Mouse (Mus musculus) embryo, embryonic 9.5 days (tissue): ENCODE results near the gene Stradb.

ENCODE experiments used
- DNase-seq: peaks from one replicate; pipeline ENCODE4 v3.0.0-alpha.2; 2017; ENCODE audit errors: extremely low spot score

The Stradb gene

DNA sequence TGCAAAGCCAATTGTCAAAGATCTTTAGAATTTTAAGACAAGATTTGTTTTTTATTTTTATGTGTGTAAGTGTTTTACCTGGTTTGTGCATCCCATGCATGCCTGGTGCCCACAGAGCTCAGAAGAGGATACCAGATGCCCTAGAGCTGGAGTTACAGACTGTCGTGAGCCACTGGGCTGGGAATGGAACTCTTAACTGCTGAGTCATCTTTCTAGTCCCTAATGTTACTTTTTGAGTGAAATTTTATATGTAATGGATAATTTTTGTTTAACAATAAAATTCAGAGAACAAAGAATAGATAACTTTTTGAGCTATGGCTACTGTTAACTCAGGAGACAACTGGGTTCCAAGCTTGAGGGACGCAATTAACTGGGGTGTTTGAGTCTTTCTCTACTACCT lies 13.6 kb upstream of the Stradb start:
- no peak for DNase-seq

DNA sequence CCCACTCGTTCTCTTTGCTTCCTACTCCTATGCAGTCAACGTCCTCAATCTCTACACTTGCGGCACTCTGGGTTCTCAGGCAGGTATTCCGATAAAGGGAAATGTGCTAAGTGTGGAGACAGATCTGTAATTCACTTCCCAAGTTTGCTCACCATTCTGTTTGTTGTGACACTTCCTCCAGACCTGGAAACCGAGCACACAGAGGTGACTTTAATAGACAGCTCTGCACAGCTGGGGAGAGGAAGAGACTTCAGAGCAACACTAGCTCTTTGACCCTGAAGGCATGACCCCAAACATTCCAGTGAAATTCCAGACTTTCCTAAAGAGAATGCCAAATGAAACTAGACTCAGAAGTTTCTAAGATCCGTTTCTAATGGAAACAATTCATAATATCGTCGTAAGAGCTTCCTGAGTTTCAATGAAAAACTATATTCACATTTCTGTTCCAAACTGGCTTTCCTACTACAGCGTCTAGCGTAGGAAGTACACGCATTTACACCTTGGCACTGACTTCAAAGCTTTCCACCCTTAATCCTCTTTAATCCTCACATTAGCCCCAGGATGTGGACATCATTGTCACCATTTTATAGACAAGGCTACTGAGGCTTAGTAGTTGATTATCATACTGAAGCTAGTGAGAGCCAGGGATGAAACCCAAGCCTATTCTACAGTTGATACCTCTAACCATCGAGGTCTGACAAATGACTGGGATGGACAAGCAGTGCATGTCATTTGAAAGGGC lies 12.0 kb upstream of the Stradb start:
- DNase-seq: peak; percentile 32

DNA sequence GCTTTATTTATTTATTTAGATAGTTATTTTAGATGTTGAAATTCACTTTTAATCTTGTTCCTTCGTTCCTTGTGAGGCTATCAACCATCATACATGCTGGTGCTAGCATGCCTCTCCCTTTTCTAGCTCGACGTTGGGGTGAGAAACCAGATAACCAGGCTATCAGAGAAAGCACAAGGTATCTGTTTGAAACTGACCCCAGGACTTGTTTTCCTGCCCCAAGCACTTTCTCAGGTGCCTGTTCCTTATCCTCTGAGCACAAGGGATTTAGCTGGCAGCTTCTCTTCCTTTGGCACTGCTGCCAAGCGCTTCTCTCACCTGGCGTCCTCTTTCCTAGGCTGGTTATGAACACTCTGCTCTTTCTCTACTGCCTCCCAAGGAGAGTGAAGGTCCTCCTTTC lies 10.9 kb upstream of the Stradb start:
- DNase-seq: no peak

DNA sequence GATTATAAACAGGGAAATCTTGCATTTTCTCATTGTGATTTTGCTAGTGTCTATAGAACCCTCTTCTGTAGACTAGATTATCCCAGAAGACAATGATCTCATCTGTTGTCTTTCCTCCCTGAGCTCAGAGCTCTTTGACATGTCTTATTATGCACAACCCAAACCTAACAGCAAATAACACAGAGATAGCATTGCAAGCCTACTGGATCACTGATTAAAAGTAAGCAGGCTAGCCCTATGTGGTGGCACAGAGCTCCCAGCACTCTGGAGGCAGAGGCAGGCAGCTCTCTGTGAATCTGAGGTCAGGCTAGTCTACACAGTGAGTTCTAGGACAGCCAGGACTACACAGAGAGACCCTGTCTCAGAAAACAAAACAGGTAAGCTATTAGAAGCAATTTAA lies 10.5 kb upstream of the Stradb start:
- DNase-seq: no peak

DNA sequence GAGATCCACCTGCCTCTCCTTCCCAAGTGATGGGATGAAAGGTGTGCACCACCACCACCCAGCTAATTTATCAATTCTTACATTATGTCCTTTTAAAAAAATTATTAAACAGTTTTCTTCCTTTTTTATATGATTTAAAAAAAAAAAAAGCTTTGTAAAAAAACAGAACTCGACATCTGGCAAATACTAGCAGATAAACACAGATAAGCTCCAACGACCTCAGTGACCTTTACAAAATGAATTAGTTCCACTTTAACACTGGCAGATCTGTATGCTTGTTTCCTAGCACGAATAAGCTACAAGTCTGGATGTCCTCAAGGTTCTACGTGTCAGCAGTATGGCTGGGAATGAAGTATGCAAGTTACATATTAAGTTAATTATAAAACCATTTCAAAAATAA lies 5.8 kb upstream of the Stradb start:
- DNase-seq: no peak

DNA sequence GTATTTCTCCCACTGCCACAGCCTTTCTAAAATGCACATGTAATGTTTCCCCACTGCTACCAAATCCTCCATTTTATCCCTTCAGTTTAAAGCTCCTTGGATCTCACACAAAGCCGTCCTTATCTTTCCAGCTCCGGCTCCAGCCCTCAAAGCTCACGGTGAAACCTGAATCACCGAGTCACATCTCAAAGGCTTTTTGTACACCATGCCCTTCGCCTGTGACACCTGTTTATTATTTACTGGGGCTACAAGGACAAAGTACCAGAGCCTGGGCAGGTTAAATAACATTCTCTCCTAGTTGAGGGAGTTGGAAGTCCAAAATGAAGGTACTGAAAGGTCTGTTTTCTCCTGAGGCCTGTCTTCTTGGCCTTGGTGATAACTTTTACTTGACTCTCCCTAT lies 3.3 kb upstream of the Stradb start:
- DNase-seq: no peak

GRCm38 (mm10) chr1:58971097-58971496 lies 2.2 kb upstream of the Stradb start:
- DNase-seq: no peak

GRCm38 (mm10) chr1:58972851-58973365 lies 414 bp upstream of the Stradb start:
- DNase-seq: no peak

DNA sequence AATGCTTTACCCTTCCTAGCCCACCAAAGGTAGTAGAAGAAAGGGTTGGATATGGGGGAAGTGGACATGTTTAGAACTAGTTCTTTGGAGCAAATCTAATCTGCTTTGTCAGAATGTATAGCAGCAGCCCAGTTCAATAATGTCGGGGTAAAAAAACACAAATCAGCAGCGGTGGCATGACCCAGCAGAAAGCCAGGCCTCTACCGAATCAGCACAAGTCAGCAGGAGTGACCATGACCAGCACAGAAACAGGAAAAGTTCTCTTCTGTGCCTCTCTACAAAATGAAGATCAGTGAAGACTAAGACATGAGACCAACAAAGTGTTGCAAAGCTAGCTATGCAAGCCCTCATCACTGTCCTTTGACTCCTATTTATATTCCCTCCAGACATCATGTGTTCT lies 9.0 kb downstream of the Stradb start:
- no peak for DNase-seq

DNA sequence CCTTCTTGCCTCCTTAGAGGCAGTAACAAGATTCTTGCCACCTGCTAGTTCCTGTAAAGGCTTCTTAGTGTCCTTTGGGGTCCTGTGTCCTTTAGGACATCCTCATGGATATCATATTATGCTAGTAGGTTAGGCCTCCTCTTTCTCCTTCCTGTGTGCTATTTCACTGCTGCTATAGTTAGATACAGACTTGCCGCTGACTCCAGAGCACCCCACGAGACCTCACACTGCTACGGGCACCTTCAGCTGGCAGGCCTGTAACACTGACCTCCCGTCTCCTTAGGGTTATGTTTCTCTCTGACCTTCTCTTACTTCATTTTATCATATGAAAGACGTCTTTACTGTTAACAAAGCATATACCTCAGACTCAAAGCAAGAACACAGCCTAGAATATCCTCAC lies 11.3 kb downstream of the Stradb start:
- DNase-seq: no peak

- no peak for DNase-seq
Observed at GRCm38 (mm10) chr1:58993144-58993543, 19.8 kb downstream of the Stradb start.

DNA sequence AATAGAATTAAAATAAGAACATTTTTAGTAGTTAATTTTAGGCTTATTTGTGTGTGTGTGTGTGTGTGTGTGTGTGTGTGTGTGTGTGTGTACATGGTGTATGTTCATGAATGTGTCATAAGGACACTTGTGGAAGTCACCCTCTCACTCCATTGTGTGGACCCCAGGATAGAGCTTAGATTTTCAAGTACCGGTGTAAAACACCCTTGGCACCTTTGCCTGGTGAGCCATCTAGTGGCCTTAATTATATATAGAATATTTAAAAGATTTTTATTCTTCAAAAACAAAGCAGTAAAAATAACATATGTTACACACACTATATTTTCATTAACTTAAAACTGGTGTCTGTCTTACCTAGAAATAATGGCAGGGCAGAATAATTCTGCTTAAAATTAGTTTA lies 20.4 kb downstream of the Stradb start:
- no peak for DNase-seq

DNA sequence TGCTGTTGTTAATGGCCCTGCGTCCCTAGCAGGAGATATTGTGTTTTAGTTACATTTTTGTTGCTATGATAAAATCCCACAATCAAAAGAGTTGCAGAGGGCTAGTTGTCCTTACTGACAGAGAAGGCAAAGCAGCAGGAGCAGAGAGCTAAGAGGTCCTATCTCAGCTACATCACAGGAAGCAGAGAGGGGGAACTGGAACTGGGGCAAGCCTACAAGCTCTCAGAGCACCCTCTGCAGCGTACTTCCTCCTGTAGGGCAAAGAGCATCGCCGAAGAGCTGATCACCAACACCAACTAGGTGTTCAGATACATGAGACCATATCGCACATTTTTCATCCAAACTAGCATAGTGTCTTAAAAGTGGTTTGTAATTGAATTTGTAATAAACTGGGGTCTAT lies 22.0 kb downstream of the Stradb start:
- DNase-seq: no peak

DNA sequence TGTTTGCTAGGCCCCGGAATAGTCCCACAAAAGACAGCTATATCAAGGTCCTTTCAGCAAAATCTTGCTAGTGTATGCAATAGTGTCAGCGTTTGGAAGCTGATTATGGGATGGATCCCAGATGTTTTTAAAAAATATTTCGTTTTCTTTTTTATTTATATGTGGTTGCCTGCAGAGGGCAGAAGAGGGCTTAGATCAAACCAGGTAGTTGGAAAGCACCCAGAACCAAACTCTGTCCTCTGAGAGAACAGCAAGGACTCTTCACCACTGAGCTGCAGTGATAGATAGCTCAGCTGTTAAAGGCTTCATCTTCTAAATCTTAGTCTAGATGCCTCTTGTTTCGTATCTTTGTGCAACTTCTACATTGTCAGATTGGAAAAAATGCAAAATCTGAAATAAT lies 35.9 kb downstream of the Stradb start:
- no peak for DNase-seq

- DNase-seq: no peak
Observed at GRCm38 (mm10) chr1:59021556-59021955, 48.2 kb downstream of the Stradb start.

DNA sequence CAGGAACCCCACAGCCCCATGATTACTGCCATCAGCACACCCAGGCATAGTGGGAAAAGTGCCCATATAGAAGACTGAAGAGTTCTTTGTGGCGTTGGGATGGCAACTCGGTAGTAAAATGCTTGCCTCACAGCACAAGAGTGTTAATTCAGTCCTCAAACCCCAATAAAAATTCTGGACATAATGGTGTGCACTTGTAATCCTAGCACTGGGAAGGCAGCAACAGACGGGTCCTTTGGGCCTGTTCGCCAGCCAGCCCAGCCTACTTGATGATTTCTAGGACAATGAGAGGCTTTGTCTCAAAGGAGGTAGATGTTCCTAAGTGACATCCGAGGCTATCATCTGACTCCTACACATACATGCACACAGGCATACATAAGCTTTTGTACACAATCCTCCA lies 64.4 kb downstream of the Stradb start:
- DNase-seq: no peak
